Mouse (Mus musculus): ENCODE data around the gene Opa3.

The Opa3 gene

GRCm38 (mm10) chr7:19281680-19282304 is 53.7 kb downstream of the Opa3 start:
- DNase-seq (ENCODE audit: low spot score in 2 of 2): peak; percentile 42 to 59

DNA sequence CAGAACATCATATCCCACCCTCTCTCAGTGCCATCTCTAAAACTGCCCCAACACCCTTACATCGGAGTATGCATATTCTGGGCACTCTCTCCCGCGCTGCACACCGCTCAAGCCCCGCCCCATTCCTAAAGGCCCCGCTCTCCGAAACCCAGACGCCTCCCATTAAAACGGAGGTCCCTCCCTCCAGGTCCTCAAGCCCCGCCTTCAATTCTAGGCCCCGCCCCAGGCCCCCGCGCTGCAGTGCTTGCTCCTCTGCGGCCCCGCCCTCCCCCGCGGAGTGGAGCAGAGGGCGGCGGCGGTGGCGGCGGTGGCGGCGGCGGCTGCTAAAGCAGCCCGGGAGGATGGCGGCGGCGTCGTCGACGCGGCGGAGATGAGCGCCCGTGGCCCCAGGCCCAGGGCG is 54.3 kb downstream of the Opa3 start, which contains the start of gene Rtn2:
TSS of gene Rtn2 (plus strand) at position 240 of the 400 bp plus-strand sequence.
- peak; percentile 74 to 76 for DNase-seq (ENCODE audit: low spot score in 2 of 2)

DNA sequence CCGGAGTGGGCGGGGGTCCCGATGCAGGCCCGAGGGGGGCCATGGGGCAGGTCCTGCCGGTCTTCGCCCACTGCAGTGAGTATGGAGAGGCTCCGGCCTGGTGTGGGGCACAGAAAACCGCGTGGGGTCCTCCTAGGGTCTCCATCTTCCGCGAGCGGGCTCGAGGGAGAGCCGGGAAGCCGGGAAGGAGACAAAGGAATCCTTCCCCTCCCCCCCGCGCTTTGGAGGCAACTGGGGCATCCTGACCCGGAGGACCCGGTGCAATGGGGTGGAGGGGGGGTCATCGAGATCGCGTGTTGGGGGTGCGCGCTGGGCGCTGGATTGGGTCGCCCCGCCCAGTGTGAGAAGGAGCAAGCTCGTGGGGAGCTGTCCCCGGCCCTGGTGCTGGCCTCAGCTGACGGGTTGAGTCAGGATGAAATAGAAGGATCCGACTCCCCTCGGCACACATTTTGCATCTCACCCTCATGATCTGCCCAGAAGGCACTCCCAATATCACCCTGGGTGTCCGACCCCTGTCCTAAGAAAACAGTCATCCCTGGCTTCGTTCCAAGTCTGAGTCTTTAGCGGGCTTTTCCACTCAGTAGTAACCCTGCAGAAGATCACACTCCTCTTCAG is 54.8 kb downstream of the Opa3 start:
- DNase-seq (ENCODE audit: low spot score in 2 of 2): peak; percentile 20 to 34

GRCm38 (mm10) chr7:19283406-19283804 is 55.3 kb downstream of the Opa3 start:
- DNase-seq (ENCODE audit: low spot score in 2 of 2): no peak

- DNase-seq (ENCODE audit: low spot score in 2 of 2): peak in 1 of 2 experiments; percentile 69
These were observed 56.6 kb downstream of the Opa3 start for GRCm38 (mm10) chr7:19284763-19285162.

DNA sequence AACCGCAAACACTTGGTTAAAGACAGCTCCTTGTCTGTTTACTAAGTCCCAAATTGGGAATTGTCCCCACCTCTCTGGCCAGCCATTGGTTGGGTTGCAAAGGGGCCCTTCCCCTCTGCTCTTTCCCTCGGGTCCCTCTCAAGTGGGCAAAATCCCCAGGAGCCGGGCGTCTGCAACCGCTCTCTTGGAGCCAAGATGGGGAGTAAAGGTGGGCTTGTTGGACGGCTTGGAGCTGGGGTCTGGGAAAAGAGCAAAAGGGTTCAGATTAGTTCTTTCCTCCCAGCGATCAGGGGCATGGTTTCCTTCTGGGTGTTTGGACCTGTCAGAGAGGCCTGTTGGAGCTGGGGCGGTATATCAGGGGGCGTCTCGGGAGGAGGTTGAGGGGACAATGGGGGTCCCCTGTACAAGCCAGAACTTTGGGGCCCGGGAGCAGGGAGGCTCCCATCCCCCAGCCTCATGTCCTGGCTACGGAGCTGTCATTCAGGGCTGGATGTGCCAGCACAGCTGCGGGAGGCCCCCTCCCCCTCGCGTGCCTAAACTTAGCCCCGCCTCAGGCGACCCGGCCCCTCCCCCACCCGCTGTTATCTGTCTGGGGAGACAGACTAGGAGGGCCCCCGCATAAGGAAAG is 62.9 kb downstream of the Opa3 start:
- DNase-seq (ENCODE audit: low spot score in 2 of 2): no peak

- peak; percentile 87 to 91 for DNase-seq (ENCODE audit: low spot score in 2 of 2)
These were observed 67.5 kb downstream of the Opa3 start for GRCm38 (mm10) chr7:19295503-19296185.

DNA sequence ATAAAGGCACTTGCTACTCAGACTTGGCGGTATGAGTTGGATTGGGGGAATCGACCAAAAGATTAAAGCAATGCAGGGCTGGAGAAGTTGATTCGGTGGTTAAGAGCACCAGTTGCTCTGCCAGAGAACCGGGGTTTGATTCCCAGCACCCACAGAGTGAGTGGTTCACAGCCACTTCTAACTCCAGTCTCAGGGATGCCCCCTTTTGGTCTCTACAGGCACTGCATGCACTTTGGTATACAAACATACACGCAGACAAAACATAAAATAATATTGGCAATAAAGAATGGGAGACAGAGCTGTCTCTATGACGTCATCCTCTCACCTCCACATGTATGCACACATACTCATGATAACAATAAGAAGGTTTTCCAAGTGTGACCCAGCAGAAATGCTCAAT is 68.9 kb downstream of the Opa3 start:
- no peak for DNase-seq (ENCODE audit: low spot score in 2 of 2)

DNA sequence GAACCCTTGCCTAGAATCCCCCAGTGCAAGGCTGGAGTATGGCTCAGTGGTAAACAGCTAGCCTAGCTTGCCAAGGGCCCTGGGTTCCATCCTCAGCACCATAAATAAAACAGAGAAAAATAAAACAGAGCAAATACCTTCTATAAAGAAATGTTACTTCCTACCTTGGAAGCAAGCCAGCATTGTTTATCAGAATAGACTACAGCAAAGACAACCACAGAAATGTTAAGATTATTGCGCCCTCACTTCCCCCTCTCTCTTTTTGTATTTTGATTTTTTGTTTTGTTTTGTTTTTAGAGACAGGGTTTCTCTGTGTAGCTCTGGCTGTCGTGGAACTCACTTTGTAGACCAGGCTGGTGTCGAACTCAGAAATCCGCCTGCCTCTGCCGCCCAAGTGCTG is 69.7 kb downstream of the Opa3 start:
- no peak for DNase-seq (ENCODE audit: low spot score in 2 of 2)

- DNase-seq (ENCODE audit: low spot score in 2 of 2): peak; percentile 37 to 53
These were observed 71.1 kb downstream of the Opa3 start for GRCm38 (mm10) chr7:19299194-19299593.

- peak; percentile 77 to 85 for DNase-seq (ENCODE audit: low spot score in 2 of 2)
These were observed 72.6 kb downstream of the Opa3 start for GRCm38 (mm10) chr7:19300501-19301421.

GRCm38 (mm10) chr7:19301461-19302263 is 73.5 kb downstream of the Opa3 start:
- peak; percentile 25 to 35 for DNase-seq (ENCODE audit: low spot score in 2 of 2)

DNA sequence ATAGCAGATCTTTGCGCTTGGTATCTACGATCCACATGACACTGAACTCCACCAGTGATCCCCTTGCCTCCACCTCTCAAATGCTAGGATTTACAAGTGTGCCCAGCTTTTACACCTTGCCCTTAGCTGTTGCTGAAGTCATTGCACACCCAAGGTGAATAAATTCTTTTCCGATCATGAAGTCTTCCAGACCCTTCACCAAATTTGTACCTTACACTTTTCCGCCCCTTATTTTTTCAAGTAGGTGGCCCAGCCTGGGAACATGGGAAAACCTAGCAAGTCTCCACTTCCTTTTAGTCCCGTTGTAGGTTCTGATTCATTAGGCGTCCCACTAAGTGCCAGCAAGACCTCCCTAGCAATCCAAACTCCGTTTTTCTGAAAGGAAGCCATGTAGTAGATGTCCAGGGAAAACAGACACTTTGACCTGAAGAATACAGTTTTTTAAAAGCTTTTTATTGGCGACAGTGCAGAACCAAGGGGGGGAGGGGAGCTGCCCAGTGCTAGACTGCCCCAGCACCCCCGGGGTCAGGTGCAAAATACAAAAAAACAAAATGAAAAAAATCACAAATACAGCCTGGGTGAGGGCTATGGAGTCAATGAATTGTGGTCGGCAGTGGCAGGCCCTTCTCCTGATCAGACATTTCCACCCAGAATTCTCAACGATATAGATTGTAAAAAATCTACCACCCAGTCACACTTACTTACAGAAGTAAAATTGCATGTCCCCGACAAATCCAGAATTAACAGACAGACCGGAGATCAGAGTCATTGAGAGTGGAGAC is 74.3 kb downstream of the Opa3 start:
- DNase-seq (ENCODE audit: low spot score in 2 of 2): no peak

DNA sequence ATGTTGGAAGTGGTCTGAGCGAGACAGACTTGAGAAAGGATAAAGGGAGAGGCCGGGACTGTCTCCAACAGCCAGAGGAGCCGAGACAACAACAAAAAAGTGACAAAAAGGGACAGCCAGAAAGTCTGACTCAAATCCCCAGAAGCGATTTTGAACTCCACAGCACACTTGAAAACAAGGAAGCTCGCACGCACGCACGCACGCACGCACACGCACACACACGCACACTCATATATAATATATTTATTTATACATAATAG is 74.8 kb downstream of the Opa3 start:
- DNase-seq (ENCODE audit: low spot score in 2 of 2): no peak

DNA sequence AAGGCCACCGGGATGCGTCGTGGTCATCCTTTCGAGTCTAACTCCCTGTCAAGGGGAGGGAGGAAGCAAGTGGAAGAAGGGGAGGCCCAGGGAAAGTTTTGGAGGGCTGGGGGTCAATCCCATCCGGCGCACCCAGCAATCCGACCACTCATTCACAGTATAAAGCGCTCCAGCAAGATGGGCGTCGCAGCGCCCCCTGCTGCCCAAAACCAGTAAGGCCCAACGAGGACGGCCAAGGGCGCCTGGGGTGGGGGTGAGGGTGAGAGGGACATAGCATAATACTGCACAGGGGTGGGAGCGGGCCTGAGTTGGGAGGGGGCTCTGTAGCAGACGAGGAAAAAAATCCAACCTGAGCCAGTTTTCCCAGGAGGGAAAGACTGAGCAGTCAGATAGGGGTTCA is 75.6 kb downstream of the Opa3 start:
- peak; percentile 76 to 86 for DNase-seq (ENCODE audit: low spot score in 2 of 2)

GRCm38 (mm10) chr7:19304501-19305412 is 76.6 kb downstream of the Opa3 start:
- peak in 1 of 2 experiments; percentile 23 for DNase-seq (ENCODE audit: low spot score in 2 of 2)

- no peak for DNase-seq (ENCODE audit: low spot score in 2 of 2)
These were observed 77.2 kb downstream of the Opa3 start for GRCm38 (mm10) chr7:19305413-19305735.

Data from natural killer cell, adult 2 months (primary cell).